Mouse (Mus musculus): Measurements from ENCODE around the gene Paqr9. TPM values are rescaled to one million over a fixed set of nuclear protein-coding genes. Genes with fewer than 3 reads are reported as not detected.

Paqr9 gene
- polyA plus RNA-seq, 2 experiments, result 7.5 to 12.2 TPM

DNA sequence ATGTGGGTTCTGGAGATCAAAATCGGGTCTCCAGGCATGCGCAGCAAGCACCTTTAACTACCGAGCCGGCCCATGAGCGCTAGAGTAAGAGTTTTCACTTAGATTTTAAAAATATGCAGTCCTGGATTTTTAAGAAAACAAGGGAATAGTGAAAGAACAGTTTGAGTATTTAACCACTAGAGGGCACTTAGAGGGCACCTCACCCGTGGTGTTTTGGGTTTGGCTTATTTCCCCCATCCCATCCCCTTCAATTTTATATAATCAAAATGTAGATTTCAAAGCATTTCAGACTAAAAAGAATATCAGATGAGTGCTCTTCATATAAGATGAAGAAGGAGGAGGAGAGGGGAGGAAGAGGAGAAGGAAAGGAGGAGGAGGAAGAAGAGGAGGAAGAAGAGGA, 25.6 kb upstream of the Paqr9 start:
- no peak for DNase-seq (ENCODE audit: low read depth in 3 of 3, low spot score in 3 of 3)

DNA sequence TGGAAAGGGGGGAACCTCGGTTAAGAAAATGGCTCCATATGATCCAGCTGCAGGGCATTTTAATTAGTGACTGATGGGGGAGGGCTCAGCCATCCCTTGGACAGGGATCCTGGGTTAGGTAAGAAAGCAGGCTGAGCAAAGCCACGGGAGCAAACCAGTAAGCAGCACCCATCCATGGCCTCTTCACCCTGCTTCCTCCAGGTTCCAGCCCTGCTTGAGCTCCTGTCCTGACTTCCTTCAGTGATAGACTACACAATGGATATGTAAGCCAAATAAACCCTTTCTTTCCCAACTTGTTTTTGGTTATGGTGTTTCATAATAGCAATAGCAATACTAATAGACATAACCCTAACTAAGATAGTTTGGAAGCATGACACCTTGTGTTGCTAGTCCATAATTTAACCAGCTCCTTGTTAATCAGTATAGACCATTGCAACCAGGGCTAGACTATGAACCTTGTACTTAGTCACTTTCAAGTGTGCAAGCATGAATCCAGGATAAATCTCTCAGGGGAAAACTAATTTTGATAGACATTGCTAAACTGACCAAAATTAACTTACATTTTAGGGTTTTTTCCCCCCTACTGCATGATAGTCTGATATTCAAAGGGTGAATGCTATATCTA, 20.2 kb upstream of the Paqr9 start:
- DNase-seq (ENCODE audit: low read depth in 3 of 3, low spot score in 3 of 3), result no peak
- H3K9ac ChIP-seq (replicated peaks), result no peak overlapping the region
- H3K27me3 ChIP-seq (ENCODE audit: control insufficient read depth, insufficient read depth, low read length), result no peaks in the 10 kb centered on the region
- no peak for TF ChIP-seq CTCF (IDR thresholded peaks at IDR 0.05; ENCODE audit: low read depth)
- no peak for TF ChIP-seq EP300 (IDR thresholded peaks at IDR 0.05; ENCODE audit: low read depth)
- H3K4me2 ChIP-seq (ENCODE audit: low read depth), result no peak overlapping the region
- no peaks in the 10 kb centered on the region for H3K9me3 ChIP-seq (ENCODE audit: control insufficient read depth, low read length)
- H3K36me3 ChIP-seq (replicated peaks; ENCODE audit: control insufficient read depth, insufficient read depth, low read depth), result no peaks in the 10 kb centered on the region
- H3K27ac ChIP-seq, result no peak overlapping the region
- 62% methylated on average over 2 of the region's 2 CpGs for WGBS (ENCODE audit: insufficient replicate concordance)
- peaks cover 0 to 11% of the 10 kb centered on the region in 2 experiments; a peak in 1 of 4 replicates for H3K4me1 ChIP-seq (replicated peaks; ENCODE audit: control insufficient read depth in 2 of 2, insufficient read depth in 2 of 2, low read length in 1 of 2)
- no peak overlapping the region for H3K4me3 ChIP-seq (ENCODE audit: insufficient read depth in 1 of 2, low read depth in 2 of 2, low read length in 2 of 2)
- no peak for ATAC-seq (ENCODE audit: insufficient read depth)

More for the DNA sequence above, 25.6 kb upstream of the Paqr9 start:
- ATAC-seq (ENCODE audit: insufficient read depth), result no peak
- Histone ChIP-seq H3K9me3 (ENCODE audit: control insufficient read depth, low read length) (no peaks in the 10 kb centered on the region), H3K4me1 (replicated peaks; ENCODE audit: control insufficient read depth in 2 of 2, insufficient read depth in 2 of 2, low read length in 1 of 2) (no peaks in the 10 kb centered on the region), H3K4me2 (ENCODE audit: low read depth) (no peak overlapping the region), H3K36me3 (replicated peaks; ENCODE audit: control insufficient read depth, insufficient read depth, low read depth) (no peaks in the 10 kb centered on the region), H3K27ac (no peak overlapping the region), H3K4me3 (ENCODE audit: insufficient read depth in 1 of 2, low read depth in 2 of 2, low read length in 2 of 2) (no peak overlapping the region), H3K9ac (replicated peaks) (no peak overlapping the region), H3K27me3 (ENCODE audit: control insufficient read depth, insufficient read depth, low read length) (no peaks in the 10 kb centered on the region)
- TF ChIP-seq CTCF (IDR thresholded peaks at IDR 0.05; ENCODE audit: low read depth) (peak; percentile 32), EP300 (IDR thresholded peaks at IDR 0.05; ENCODE audit: low read depth) (no peak)
- WGBS (ENCODE audit: insufficient replicate concordance), result 28% methylated on average over 6 of the region's 6 CpGs

DNA sequence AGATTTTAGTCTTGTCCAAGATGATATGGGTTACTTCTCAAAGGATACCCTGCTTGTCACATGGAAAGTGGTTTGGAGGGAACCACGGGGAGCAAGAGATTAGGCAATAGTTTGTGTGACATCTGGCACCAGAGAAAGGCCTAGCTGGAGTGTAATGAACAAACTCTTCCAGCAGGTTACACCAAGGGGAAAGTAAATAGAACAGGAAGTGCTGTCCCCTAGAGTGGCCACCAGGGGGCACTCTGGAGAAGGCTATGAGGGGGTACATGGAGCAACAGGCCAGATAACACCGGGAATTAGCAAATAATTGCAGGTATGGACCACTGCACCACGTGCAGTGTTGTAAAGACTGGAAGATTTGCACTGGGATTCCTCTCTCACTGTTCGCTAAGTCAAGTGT, 19.0 kb upstream of the Paqr9 start:
- 35% methylated on average over 4 of the region's 4 CpGs for WGBS (ENCODE audit: insufficient replicate concordance)
- TF ChIP-seq EP300 (IDR thresholded peaks at IDR 0.05; ENCODE audit: low read depth) (no peak), CTCF (IDR thresholded peaks at IDR 0.05; ENCODE audit: low read depth) (peak; percentile 95)
- DNase-seq (ENCODE audit: low read depth in 3 of 3, low spot score in 3 of 3), result peak; percentile 53 to 67 (median 61)
- H3K9ac ChIP-seq (replicated peaks), result no peak overlapping the region
- no peak overlapping the region for H3K4me2 ChIP-seq (ENCODE audit: low read depth)
- no peak overlapping the region for H3K4me3 ChIP-seq (ENCODE audit: insufficient read depth in 1 of 2, low read depth in 2 of 2, low read length in 2 of 2)
- no peak overlapping the region for H3K27ac ChIP-seq
- peak; percentile 64 for ATAC-seq (ENCODE audit: insufficient read depth)
- H3K27me3 ChIP-seq (ENCODE audit: control insufficient read depth, insufficient read depth, low read length), result no peaks in the 10 kb centered on the region
- no peaks in the 10 kb centered on the region for H3K36me3 ChIP-seq (replicated peaks; ENCODE audit: control insufficient read depth, insufficient read depth, low read depth)
- peaks cover 0 to 11% of the 10 kb centered on the region in 2 experiments; a peak in 2 of 4 replicates for H3K4me1 ChIP-seq (replicated peaks; ENCODE audit: control insufficient read depth in 2 of 2, insufficient read depth in 2 of 2, low read length in 1 of 2)
- no peaks in the 10 kb centered on the region for H3K9me3 ChIP-seq (ENCODE audit: control insufficient read depth, low read length)

DNA sequence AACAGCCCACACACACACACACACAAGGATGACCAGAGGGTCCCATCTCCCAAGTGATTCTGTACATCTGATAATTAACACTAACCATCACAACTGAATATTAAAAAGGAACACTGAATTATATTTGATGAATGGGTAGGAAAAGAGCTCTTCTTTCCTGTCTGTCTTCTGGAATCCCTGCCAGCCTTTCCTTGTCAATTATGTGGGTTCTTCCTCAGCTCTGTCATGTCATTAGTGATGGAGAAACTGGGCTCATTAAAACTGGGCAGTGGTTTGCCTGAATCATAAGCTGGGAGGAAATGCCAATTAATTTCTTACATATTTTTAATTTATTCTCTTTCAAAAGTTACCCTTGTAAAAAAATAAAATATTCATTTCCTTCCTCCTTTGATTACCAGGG, 18.2 kb upstream of the Paqr9 start:
- H3K9ac ChIP-seq (replicated peaks), result no peak overlapping the region
- DNase-seq (ENCODE audit: low read depth in 3 of 3, low spot score in 3 of 3) (no peak), ATAC-seq (ENCODE audit: insufficient read depth) (no peak)
- H3K9me3 ChIP-seq (ENCODE audit: control insufficient read depth, low read length), result no peaks in the 10 kb centered on the region
- TF ChIP-seq EP300 (IDR thresholded peaks at IDR 0.05; ENCODE audit: low read depth) (no peak), CTCF (IDR thresholded peaks at IDR 0.05; ENCODE audit: low read depth) (no peak)
- no peaks in the 10 kb centered on the region for H3K36me3 ChIP-seq (replicated peaks; ENCODE audit: control insufficient read depth, insufficient read depth, low read depth)
- H3K4me2 ChIP-seq (ENCODE audit: low read depth), result no peak overlapping the region
- no peak overlapping the region for H3K27ac ChIP-seq
- peaks cover 3 to 13% of the 10 kb centered on the region in 2 experiments for H3K4me1 ChIP-seq (replicated peaks; ENCODE audit: control insufficient read depth in 2 of 2, insufficient read depth in 2 of 2, low read length in 1 of 2)
- no peaks in the 10 kb centered on the region for H3K27me3 ChIP-seq (ENCODE audit: control insufficient read depth, insufficient read depth, low read length)
- H3K4me3 ChIP-seq (ENCODE audit: insufficient read depth in 1 of 2, low read depth in 2 of 2, low read length in 2 of 2), result no peak overlapping the region

DNA sequence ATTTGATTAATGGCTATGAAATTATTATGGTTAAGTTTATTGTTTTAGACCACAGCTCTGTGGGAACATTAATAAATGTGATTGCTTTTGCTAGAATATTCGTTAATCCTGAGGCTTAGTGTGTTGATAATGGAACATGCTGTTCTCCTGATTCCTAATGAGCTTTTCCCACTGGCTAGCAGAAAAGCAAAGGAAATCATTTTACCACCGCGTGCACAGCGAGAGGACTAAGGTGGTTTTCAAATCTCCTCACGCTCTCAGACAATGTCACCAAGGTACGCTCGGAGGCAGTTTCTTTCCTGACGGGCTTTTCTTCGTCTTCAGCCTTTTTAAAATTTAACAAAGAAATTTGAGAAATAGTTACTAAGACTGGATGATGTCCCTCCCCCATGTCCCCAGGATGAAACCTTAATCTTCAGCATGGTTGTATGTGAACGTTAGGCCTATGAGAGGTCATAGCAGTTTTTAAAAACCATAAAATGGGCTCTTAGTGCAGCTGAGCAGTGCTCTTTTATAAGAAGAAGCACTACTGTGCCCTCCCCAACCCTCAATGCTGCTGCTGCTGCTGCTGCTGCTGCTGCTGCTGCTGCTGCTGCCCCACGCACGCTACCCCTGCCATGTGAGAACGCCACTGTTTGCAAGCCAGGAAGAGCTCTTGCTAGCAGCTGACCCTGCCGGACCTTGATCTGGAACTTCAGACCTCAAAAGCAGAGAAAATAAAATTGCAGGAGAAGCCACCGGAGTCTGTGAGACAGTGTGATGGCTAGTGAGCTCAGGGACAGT, 17.6 kb upstream of the Paqr9 start:
- Histone ChIP-seq H3K27ac (peak overlapping the region; percentile 14), H3K4me3 (ENCODE audit: insufficient read depth in 1 of 2, low read depth in 2 of 2, low read length in 2 of 2) (no peak overlapping the region), H3K27me3 (ENCODE audit: control insufficient read depth, insufficient read depth, low read length) (no peaks in the 10 kb centered on the region), H3K9me3 (ENCODE audit: control insufficient read depth, low read length) (no peaks in the 10 kb centered on the region), H3K4me1 (replicated peaks; ENCODE audit: control insufficient read depth in 2 of 2, insufficient read depth in 2 of 2, low read length in 1 of 2) (peaks cover 6 to 18% of the 10 kb centered on the region in 2 experiments), H3K4me2 (ENCODE audit: low read depth) (no peak overlapping the region; the same call in 1 of the 2 replicates), H3K36me3 (replicated peaks; ENCODE audit: control insufficient read depth, insufficient read depth, low read depth) (no peaks in the 10 kb centered on the region), H3K9ac (replicated peaks) (no peak overlapping the region)
- no peak for TF ChIP-seq EP300 (IDR thresholded peaks at IDR 0.05; ENCODE audit: low read depth)
- no peak for TF ChIP-seq CTCF (IDR thresholded peaks at IDR 0.05; ENCODE audit: low read depth)
- ATAC-seq (ENCODE audit: insufficient read depth) (no peak), DNase-seq (ENCODE audit: low read depth in 3 of 3, low spot score in 3 of 3) (no peak)
- WGBS (ENCODE audit: insufficient replicate concordance), result 69% methylated on average over 15 of the region's 15 CpGs
